9 mouse cellular contexts compared by ENCODE assay signal in the genomic region with DNA sequence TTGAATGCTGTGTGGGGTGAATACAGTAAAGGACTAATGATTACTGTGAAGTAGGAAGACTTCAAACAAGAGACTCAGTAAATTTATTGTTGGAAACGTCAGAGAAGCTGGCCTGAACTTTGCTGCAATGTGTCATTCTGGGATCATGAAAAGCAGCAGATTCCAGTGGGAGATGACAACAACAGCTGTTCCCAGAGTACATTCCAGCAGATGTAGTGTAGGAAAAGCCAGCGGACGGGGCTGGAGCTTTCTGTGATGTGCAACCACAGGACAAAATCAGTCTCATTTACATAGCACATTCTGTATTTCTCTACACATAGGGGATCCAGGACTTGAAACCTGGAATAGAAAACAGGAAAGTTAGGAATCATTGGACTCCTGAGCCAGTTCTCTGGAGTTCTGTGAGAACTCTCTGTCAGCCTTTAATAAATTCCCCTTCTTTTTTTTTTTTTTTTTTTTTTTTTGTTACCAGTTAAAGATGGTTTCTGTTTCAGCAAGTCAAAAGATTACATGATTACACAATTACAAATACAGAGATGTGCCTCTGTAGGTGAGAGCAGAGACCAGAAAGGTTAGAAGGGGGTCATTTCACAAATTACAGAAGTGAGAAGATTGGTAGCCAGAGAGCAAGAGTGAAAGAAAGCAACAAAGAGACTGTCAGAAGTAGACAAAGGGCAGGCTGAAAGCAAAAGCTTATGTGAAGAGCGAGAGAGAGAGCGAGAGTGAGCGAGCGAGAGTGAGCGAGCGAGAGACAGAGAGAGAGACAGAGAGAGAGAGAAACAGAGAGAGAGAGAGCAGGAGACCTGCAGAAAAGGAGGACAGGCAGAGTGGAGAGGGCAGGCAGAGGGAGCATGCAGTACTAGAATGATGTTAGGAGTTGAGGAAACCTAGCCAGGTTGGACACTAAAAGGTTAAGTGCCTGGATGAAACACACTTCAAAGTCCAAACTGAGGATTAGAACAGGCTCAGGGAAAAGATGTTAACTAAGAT.
DNase-seq lines count a peak whose midpoint lies in the region; ATAC-seq lines count a peak whose summit lies in the region.
"Had no signal": no experiment of that assay in that cellular context is flagged by ENCODE, and none has a peak within 500 bp of the region (broad histone marks: within the 10 kb centered on the region; RNA-seq: fewer than 3 reads in every experiment).

No protein-coding gene starts in this region.

- H3K27ac ChIP-seq in forebrain, embryonic 14.5 days (ENCODE audit: low read depth, low read length): no peak overlapping the region
- no peak overlapping the region for H3K27ac ChIP-seq in hindbrain, embryonic 14.5 days
- H3K27ac ChIP-seq: liver, embryonic 14.5 days had no signal

- 23% methylated on average over 9 of the region's 9 CpGs for WGBS in forebrain, embryonic 14.5 days
- WGBS in hindbrain, embryonic 14.5 days: 17% methylated on average over 9 of the region's 9 CpGs

- peak; percentile 61 for DNase-seq in NIH3T3 (ENCODE audit: low read depth)
- DNase-seq in forebrain, embryonic 14.5 days (ENCODE audit: low spot score): peak; percentile 20
- DNase-seq in hindbrain, embryonic 14.5 days (ENCODE audit: low spot score): no peak
- peak; percentile 29 for DNase-seq in lung, postnatal 25 days (ENCODE audit: low spot score)
- DNase-seq in urinary bladder, postnatal 10 days (ENCODE audit: low spot score): no peak
- no peak for DNase-seq in spleen, postnatal 4 days (ENCODE audit: low spot score in 2 of 2)
- DNase-seq in cerebellum, postnatal 4 days (ENCODE audit: low spot score in 2 of 2): no peak
- DNase-seq in left cerebral cortex, postnatal 4 days: no peak

- H3K36me3 ChIP-seq in forebrain, embryonic 14.5 days (ENCODE audit: control insufficient read depth, insufficient read depth, low read length): no peaks in the 10 kb centered on the region
- no peaks in the 10 kb centered on the region for H3K36me3 ChIP-seq in hindbrain, embryonic 14.5 days (replicated peaks; ENCODE audit: control insufficient read depth, insufficient read depth)

- H3K4me3 ChIP-seq in forebrain, embryonic 14.5 days (ENCODE audit: low read depth, low read length): no peak overlapping the region
- H3K4me3 ChIP-seq in hindbrain, embryonic 14.5 days (replicated peaks; ENCODE audit: low read length): no peak overlapping the region

- no peaks in the 10 kb centered on the region for H3K9me3 ChIP-seq in forebrain, embryonic 14.5 days (replicated peaks; ENCODE audit: control insufficient read depth, low read length)
- no peaks in the 10 kb centered on the region for H3K9me3 ChIP-seq in hindbrain, embryonic 14.5 days (ENCODE audit: control insufficient read depth, low read length)

- no peak for ATAC-seq in forebrain, embryonic 14.5 days
- ATAC-seq in hindbrain, embryonic 14.5 days (ENCODE audit: low FRiP score): no peak

- no peaks in the 10 kb centered on the region for H3K27me3 ChIP-seq in forebrain, embryonic 14.5 days (replicated peaks; ENCODE audit: control insufficient read depth, insufficient read depth, low read length)
- H3K27me3 ChIP-seq in hindbrain, embryonic 14.5 days (ENCODE audit: control insufficient read depth, insufficient read depth, low read length): no peaks in the 10 kb centered on the region

- intact Hi-C loops in left cerebral cortex, postnatal 4 days (cut with DNase I): no loop called here

- H3K4me1 ChIP-seq in forebrain, embryonic 14.5 days (ENCODE audit: control insufficient read depth, insufficient read depth, low read length): 0 out of 2 replicates have a peak, but pooled peaks cover 2% of the 10 kb centered on the region
- H3K4me1 ChIP-seq in hindbrain, embryonic 14.5 days (replicated peaks; ENCODE audit: control insufficient read depth, insufficient read depth, low read length): 0 out of 2 replicates have a peak, but pooled peaks cover 11% of the 10 kb centered on the region

- H3K4me2 ChIP-seq in forebrain, embryonic 14.5 days (ENCODE audit: low read length): no peak overlapping the region; the same call in 1 of the 2 replicates
- 0 out of 2 replicates have a peak overlapping the region, but pooled peaks have one; percentile 6 for H3K4me2 ChIP-seq in hindbrain, embryonic 14.5 days (replicated peaks)

- H3K9ac ChIP-seq in forebrain, embryonic 14.5 days (ENCODE audit: low read length): no peak overlapping the region
- peak overlapping the region; percentile 12; the same call in 1 of the 2 replicates for H3K9ac ChIP-seq in hindbrain, embryonic 14.5 days
- H3K9ac ChIP-seq: liver, embryonic 14.5 days had no signal

Comparison
In these comparisons a context has a peak if more than half of its experiments do, and no peak if none do; other contexts are left out.
1. DNase-seq: peak in NIH3T3 (single experiment), forebrain, embryonic 14.5 days (single experiment) and lung, postnatal 25 days (single experiment); none in hindbrain, embryonic 14.5 days (single experiment), urinary bladder, postnatal 10 days (single experiment), spleen, postnatal 4 days (0 of 2), cerebellum, postnatal 4 days (0 of 2) and left cerebral cortex, postnatal 4 days (single experiment).